Mouse (Mus musculus) embryonic facial prominence, embryonic 13.5 days (tissue): ENCODE measurements at regions not wholly inside any gene's neighbourhood (a gene's known extent, or its start where the extent isn't known, plus 50 kb on each side); places are given as distances from the start of the nearest gene placed in this dataset.
"Not testable (repeated sequence)": the region's sequence is repeated elsewhere in the genome, so short reads cannot be mapped to it uniquely, and the experiment has no call there.

Source experiments
- ATAC-seq: fragments of 200-750 bp; cut with Nextera tagmentation; 2 replicates; pipeline ENCODE4 v1.8.0; 2017; ENCODE audit warnings: low read depth; ENCODE audit not compliant: insufficient number of reproducible peaks, insufficient read depth, low FRiP score, low TSS enrichment
- H3K27ac ChIP-seq: fragments of 300-500 bp; sonication (generic); 2 replicates; pipeline ENCODE4 v1.5.1; 2015; ENCODE audit warnings: moderate library complexity, mild to moderate bottlenecking, inconsistent platforms
- H3K27me3 ChIP-seq: fragments of 300-500 bp; sonication (generic); 2 replicates; pipeline ENCODE4 v1.6.1; 2015; ENCODE audit warnings: mild to moderate bottlenecking, inconsistent platforms
- H3K36me3 ChIP-seq: fragments of 300-500 bp; sonication (generic); 2 replicates; pipeline ENCODE4 v1.6.1; 2015; ENCODE audit warnings: mild to moderate bottlenecking, inconsistent platforms
- H3K4me1 ChIP-seq: fragments of 300-500 bp; sonication (generic); 2 replicates; pipeline ENCODE4 v1.6.1; 2015; ENCODE audit warnings: inconsistent platforms
- H3K4me2 ChIP-seq: fragments of 300-500 bp; sonication (generic); 2 replicates; pipeline ENCODE4 v1.6.1; 2015; ENCODE audit warnings: moderate library complexity, mild to moderate bottlenecking, inconsistent platforms
- H3K4me3 ChIP-seq: fragments of 300-500 bp; sonication (generic); 2 replicates; pipeline ENCODE4 v1.5.1; 2015; ENCODE audit warnings: mild to moderate bottlenecking, inconsistent platforms
- H3K9ac ChIP-seq: fragments of 300-500 bp; sonication (generic); 2 replicates; pipeline ENCODE4 v1.6.1; 2015; ENCODE audit warnings: mild to moderate bottlenecking, inconsistent platforms
- H3K9me3 ChIP-seq: fragments of 300-500 bp; sonication (generic); 2 replicates; pipeline ENCODE4 v1.6.1; 2016; ENCODE audit warnings: inconsistent platforms
- WGBS: fragments of 180-500 bp; shearing (Covaris S2); methylation state at CpG from one replicate; pipeline ENCODE4 v1.1.7; 2015; ENCODE audit warnings: mixed read lengths; 5-methylcytosine and 5-hydroxymethylcytosine counted together

GRCm38 (mm10) chr10:31143856-31144488, 169.2 kb upstream of the Hddc2 start:
- Histone ChIP-seq H3K36me3 (no peaks in the 10 kb centered on the region), H3K9ac (no peak overlapping the region), H3K4me2 (no peak overlapping the region), H3K4me3 (no peak overlapping the region), H3K4me1 (no peaks in the 10 kb centered on the region), H3K27ac (no peak overlapping the region), H3K9me3 (no peaks in the 10 kb centered on the region), H3K27me3 (no peaks in the 10 kb centered on the region)
- ATAC-seq: no peak

- Histone ChIP-seq H3K9ac (no peak overlapping the region), H3K36me3 (no peaks in the 10 kb centered on the region), H3K27ac (no peak overlapping the region), H3K9me3 (no peaks in the 10 kb centered on the region), H3K4me3 (no peak overlapping the region), H3K4me2 (no peak overlapping the region), H3K4me1 (no peaks in the 10 kb centered on the region), H3K27me3 (no peaks in the 10 kb centered on the region)
- 70% methylated on average over 3 of the region's 3 CpGs for WGBS
- no peak for ATAC-seq
Measured at GRCm38 (mm10) chr10:31144489-31144872, 168.7 kb upstream of the Hddc2 start.

DNA sequence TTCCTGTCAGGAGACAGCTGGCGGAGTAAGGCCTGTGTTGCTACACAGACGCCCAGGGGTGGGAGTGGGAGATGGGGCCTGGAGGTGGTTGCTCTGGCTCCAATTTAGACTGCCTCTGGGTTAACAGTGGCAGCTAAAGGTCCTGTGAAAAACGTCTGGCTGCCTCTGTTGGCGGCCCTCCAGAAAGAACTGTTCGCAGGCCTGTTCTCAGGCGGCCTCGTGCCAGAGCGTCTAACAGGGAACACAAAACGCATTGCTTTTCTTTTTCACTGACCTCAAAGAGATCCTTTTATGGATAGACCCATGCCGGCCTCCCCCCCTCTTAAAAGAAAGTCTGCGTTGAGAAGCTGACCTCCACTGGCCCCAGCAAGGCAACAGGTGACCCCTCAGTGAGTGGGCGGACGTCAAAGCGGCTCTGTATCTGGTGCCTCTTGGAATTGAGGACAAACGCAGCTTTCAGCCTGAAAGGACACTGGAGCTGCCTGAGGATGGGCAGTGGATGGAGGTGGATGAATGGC, 140.0 kb upstream of the Hddc2 start:
- H3K4me2 ChIP-seq: no peak overlapping the region
- H3K9me3 ChIP-seq: no peaks in the 10 kb centered on the region
- peak overlapping the region; percentile 74 for H3K27ac ChIP-seq
- H3K36me3 ChIP-seq: no peaks in the 10 kb centered on the region
- peaks cover 11% of the 10 kb centered on the region for H3K4me1 ChIP-seq
- no peak overlapping the region for H3K9ac ChIP-seq
- no peak overlapping the region for H3K4me3 ChIP-seq
- ATAC-seq: peak; percentile 64; the same call in 1 of the 2 replicates
- WGBS: 33% methylated on average over 15 of the region's 15 CpGs
- no peaks in the 10 kb centered on the region for H3K27me3 ChIP-seq

DNA sequence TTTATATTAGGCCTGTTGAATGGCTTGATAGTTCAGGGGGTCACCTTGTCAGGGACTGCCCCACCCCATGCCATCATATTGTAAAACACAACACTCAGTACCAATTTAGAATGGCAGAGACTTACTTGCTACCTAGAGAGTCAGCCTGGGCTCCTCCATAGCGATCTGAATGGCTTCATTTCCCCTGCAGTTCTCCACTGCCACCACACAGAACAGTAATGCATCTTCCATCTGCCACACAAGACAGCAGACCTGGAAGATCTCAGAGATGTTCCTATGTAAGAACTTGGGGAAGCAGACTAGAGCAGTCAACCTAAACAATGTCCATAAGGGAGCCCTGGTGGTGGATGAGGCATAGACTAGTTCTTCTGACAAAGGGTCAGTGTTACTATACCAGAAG, 123.6 kb upstream of the Hddc2 start:
- H3K4me2 ChIP-seq: no peak overlapping the region
- no peaks in the 10 kb centered on the region for H3K36me3 ChIP-seq
- no peak overlapping the region for H3K27ac ChIP-seq
- no peaks in the 10 kb centered on the region for H3K9me3 ChIP-seq
- no peaks in the 10 kb centered on the region for H3K27me3 ChIP-seq
- H3K4me1 ChIP-seq: no peaks in the 10 kb centered on the region
- H3K9ac ChIP-seq: no peak overlapping the region
- ATAC-seq: no peak
- no peak overlapping the region for H3K4me3 ChIP-seq
- 43% methylated on average over 1 of the region's 1 CpGs for WGBS

GRCm38 (mm10) chr10:31212164-31212563, 101.0 kb upstream of the Hddc2 start:
- H3K9ac ChIP-seq, H3K27ac ChIP-seq, H3K36me3 ChIP-seq, H3K4me1 ChIP-seq, ATAC-seq, H3K27me3 ChIP-seq, H3K9me3 ChIP-seq, H3K4me2 ChIP-seq, H3K4me3 ChIP-seq: not testable (repeated sequence)
- 92% methylated on average over 8 of the region's 8 CpGs for WGBS

DNA sequence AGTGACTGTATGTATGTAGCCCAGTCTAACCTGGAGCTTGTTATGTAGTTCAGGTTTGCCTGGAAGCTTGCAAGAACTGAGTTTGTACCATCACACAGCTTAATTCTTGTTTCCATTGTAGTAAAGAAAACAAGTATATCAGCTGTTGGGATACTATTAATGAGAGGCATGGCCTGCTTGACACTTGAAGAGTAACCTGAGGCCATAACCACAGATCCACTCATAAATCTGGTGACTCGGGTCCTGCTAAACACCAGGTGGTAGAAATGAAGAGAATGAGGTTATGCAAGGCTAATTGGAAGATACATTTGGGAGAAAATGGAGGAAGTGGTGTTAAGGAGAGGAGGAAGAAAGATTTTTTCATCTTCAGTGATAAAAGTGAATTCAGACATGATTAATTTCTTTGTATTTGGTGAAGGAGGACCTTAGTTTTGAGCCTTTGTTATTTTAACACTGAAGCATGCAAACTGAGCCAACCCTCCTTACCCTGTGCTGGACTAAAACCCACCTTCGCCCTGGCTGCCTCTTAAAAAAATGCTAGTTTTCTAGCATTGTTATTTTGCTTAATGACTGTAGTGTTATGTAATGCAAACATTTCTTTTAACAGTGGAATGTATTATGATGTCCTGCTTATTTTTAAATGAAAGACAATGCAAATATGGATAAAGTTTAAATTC, 100.3 kb upstream of the Hddc2 start:
- H3K27me3 ChIP-seq: no peaks in the 10 kb centered on the region
- WGBS: 74% methylated on average over 2 of the region's 2 CpGs
- no peaks in the 10 kb centered on the region for H3K9me3 ChIP-seq
- H3K4me1 ChIP-seq: 0 out of 2 replicates have a peak, but pooled peaks cover 7% of the 10 kb centered on the region
- no peaks in the 10 kb centered on the region for H3K36me3 ChIP-seq
- no peak overlapping the region for H3K27ac ChIP-seq
- ATAC-seq: no peak
- H3K4me2 ChIP-seq: no peak overlapping the region
- no peak overlapping the region for H3K9ac ChIP-seq
- no peak overlapping the region for H3K4me3 ChIP-seq

DNA sequence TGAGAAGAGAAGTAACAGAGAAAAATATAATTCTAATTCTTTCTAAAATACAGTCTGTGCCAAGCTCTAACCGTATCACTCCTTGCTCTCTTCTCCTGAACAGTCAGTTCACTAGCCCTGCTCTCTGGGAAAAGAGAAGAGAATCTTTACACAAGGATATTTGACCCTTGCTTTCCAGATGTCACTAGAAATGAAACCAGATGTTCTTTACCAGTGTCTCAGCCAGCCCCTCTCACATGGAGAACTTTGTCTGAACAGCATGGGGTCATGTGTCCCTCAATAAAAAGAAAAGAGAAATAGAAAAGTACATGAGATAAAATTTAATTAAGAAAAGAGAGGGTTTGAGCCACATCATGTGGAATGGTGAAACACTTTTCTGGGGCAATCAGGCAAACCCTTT, 91.3 kb upstream of the Hddc2 start:
- H3K4me2 ChIP-seq: no peak overlapping the region
- H3K27ac ChIP-seq: peak overlapping the region; percentile 55; the same call in 1 of the 2 replicates
- no peak overlapping the region for H3K4me3 ChIP-seq
- H3K36me3 ChIP-seq: no peaks in the 10 kb centered on the region
- no peak for ATAC-seq
- no peaks in the 10 kb centered on the region for H3K9me3 ChIP-seq
- H3K27me3 ChIP-seq: no peaks in the 10 kb centered on the region
- no peak overlapping the region for H3K9ac ChIP-seq
- H3K4me1 ChIP-seq: peaks cover 4% of the 10 kb centered on the region; the same call in 1 of the 2 replicates
- WGBS: 21% methylated on average over 1 of the region's 1 CpGs

GRCm38 (mm10) chr10:31229078-31229477, 84.1 kb upstream of the Hddc2 start:
- Histone ChIP-seq H3K36me3 (no peaks in the 10 kb centered on the region), H3K4me3 (no peak overlapping the region), H3K27ac (peak overlapping the region; percentile 33; the same call in 1 of the 2 replicates), H3K9me3 (no peaks in the 10 kb centered on the region), H3K4me2 (no peak overlapping the region), H3K27me3 (no peaks in the 10 kb centered on the region), H3K9ac (no peak overlapping the region), H3K4me1 (peaks cover 5% of the 10 kb centered on the region; the same call in 1 of the 2 replicates)
- no peak for ATAC-seq
- WGBS: 90% methylated on average over 3 of the region's 3 CpGs

- no peak for ATAC-seq
- WGBS: 78% methylated on average over 3 of the region's 3 CpGs
- H3K36me3 ChIP-seq: no peaks in the 10 kb centered on the region
- no peak overlapping the region for H3K9ac ChIP-seq
- no peaks in the 10 kb centered on the region for H3K9me3 ChIP-seq
- H3K27ac ChIP-seq: no peak overlapping the region
- H3K4me1 ChIP-seq: peaks cover 2% of the 10 kb centered on the region; the same call in 1 of the 2 replicates
- no peak overlapping the region for H3K4me3 ChIP-seq
- no peaks in the 10 kb centered on the region for H3K27me3 ChIP-seq
- H3K4me2 ChIP-seq: no peak overlapping the region
Measured at GRCm38 (mm10) chr10:31242442-31242966, 70.7 kb upstream of the Hddc2 start.

DNA sequence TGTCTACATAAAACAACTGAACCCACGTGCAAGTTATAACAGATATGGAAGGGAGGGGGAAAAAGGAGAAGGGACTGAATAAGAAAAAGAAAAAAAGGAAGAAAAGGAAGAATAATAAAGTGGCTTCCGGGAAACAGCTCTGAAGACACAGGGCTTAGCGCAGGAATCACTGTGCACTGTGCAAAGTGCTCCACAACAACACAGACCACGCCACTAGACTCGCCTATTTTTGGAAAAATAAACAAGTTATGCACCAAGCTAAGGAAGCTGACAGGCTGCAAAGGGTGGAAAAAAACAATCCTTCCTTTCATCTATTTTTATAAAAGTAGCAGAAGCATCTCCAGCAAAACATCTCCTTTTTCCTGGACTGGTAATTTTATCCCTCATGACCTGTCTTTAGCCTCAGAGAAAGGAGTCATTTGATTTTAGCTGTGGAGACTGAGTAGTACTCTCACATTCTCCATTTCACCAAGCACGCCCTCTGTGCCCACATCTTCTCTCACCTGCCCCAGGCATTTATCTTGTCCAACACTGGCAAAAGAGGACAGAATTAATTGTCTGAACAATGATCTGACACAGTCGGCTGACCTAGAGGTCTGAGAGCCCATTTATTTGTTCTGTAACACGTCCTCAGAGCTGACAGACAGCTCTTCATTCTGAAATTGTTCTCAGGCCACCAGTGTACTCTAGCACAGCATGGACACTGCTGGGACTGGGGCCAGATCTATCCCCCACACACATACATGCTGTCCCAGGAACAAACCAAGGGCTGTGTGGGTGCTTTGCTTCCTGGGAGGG, 60.4 kb upstream of the Hddc2 start:
- H3K4me1 ChIP-seq: no peaks in the 10 kb centered on the region; the same call in none of the 2 replicates
- H3K4me2 ChIP-seq: no peak overlapping the region
- H3K27ac ChIP-seq: no peak overlapping the region
- no peaks in the 10 kb centered on the region for H3K36me3 ChIP-seq
- no peak for ATAC-seq
- H3K9me3 ChIP-seq: no peaks in the 10 kb centered on the region
- H3K4me3 ChIP-seq: no peak overlapping the region
- no peaks in the 10 kb centered on the region for H3K27me3 ChIP-seq
- WGBS: 46% methylated on average over 8 of the region's 8 CpGs
- H3K9ac ChIP-seq: no peak overlapping the region

GRCm38 (mm10) chr10:31256934-31257333, 56.2 kb upstream of the Hddc2 start:
- peaks cover 9% of the 10 kb centered on the region for H3K4me1 ChIP-seq
- H3K4me3 ChIP-seq: no peak overlapping the region
- H3K36me3 ChIP-seq: no peaks in the 10 kb centered on the region
- H3K4me2 ChIP-seq: no peak overlapping the region
- no peak overlapping the region for H3K27ac ChIP-seq
- H3K9me3 ChIP-seq: no peaks in the 10 kb centered on the region
- ATAC-seq: no peak
- H3K9ac ChIP-seq: no peak overlapping the region
- no peaks in the 10 kb centered on the region for H3K27me3 ChIP-seq
- 65% methylated on average over 1 of the region's 1 CpGs for WGBS
